Mouse (Mus musculus) inflammation-experienced regulatory T-cells, adult 16 weeks (primary cell): ENCODE data around the gene Gm42878. TPM values are rescaled to one million over a fixed set of nuclear protein-coding genes. Genes with fewer than 3 reads are reported as not detected.

Source experiments
- polyA plus RNA-seq: library from polyadenylated mRNA; unstranded; fragments of 100-300 nt; shearing (Covaris generic); gene quantifications from one replicate; pipeline ENCODE4 v1.2.1, GENCODE M21; 2017

The Gm42878 gene
- not detected for polyA plus RNA-seq

DNA sequence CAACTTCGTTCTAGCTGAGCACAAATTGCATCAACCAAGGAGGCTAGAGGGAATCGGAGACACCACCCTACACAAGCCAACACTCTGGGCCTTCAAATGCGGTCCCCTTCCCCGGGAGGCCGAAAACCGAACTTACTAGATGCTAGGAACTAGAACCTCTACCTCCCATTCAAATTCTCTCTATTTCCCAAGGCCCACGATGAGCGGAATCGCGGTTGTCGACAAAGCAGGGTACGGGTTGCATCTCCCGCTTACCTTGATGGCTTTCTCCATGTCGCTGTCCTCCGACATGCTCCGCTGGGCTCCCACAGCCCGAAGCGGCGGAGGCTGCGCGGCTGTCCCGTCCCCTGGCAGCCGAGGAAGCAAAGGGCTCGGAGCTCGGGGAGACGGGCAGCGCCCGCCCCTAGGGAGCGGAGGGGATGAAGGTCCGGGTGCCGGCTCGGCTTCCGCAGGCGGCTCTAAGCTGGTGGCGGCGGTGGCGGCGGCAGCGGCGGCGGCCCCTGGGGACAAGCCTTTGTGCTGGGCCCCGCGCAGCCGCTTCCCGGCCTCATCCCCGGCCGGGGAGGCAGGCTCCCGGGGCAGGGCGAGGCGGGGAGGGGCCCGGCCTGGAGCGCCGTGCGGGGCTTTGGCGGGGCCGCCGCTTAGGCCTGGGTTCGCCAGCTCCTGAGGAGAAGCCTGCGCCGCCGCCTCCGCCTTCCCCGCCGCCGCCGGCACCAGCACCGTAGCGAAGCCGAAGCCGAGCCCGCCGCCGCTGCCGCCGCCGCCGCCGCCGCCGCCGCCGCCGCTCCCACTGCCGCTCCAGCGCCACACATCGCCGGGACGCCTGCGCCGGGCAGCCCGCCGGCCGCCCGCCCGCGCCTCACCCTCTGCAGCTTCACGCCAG, at the start of gene Gm42878, which contains the start of gene Adam1a:
Gm42878 (minus strand) TSS at position 573 of the 883 bp plus-strand sequence.
Adam1a (minus strand) TSS at position 573 of the 883 bp plus-strand sequence.

DNA sequence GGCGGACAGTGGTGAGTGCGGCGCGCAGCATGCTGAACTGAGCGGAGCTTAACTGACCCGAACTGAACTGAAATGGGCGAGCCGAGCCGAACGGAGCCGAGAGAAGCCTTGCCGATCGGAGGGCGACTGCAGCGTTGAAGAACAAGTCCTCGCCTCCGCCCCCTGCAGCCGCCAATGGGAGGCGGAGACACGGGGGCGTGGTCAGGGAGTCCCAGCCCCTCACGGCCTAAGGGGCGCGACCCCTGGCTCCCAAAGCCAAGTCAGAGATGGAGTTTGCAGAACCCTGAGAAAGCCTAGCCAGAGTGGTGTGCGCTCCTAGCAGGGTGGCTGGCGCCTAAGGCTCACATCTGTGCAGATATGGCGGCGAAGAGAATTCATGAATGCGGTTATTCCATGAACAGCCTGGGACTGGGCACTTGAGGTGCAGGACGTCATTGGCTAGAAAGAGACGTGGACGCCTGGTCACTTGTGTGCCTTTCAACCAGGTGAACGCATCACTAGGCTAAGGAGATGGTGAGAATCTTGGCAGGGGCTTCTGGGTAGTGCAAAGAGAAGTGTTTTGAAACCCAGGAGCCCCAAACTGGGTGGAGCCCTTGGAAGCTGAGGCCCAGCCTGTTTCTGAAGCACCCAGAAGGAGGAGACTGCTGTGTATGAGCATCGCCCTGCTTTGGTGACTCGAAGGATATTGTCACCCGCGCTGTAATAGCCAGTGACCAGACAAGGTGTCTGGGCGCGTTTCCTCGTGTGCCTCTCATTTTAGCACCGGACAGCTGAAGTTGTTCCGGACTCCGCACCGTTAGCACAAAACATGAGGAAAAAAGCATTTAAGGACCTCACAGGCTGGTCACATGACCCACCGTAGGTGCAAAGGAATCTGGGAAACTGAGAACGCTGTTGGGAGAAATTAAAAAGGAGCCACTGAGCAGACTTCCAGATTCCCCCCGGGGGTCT, 48.4 kb upstream of the Gm42878 start, which contains the start of gene Aldh2:
Aldh2 (minus strand) TSS at position 374 of the 951 bp plus-strand sequence.

DNA sequence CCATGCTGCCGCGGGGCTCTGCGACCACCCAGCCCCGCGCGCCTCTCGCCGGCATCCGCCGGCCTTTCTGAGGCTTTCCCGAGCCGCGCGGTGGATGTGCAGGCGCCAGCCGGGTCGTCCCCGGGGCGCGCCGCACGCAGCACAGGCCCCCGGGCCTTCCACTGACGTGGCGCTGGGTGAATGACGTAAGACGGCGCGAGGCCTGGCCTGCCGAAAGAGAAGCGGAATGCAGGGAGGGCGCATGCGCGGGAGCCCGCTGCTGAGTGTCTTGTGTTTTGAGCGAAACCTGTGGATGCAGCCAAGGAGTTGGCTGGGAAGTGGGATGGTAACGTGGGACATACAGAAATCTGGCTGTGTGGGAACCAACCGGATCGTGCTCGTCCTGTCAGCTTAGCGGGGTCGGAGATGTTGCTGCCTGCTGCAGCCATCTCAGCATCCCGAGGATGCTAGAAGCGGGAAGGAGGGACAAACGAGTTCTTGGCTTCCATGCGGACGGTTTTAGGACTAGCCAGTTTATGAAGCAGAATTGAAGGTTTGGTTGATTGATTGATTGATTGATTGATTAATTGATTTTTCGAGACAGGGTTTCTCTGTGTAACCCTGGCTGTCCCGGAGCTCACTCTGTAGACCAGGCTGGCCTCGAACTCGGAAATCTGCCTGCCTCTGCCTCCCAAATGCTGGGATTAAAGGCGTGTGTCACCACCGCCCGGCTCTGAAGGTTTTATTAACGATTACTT, 679 bp upstream of the Gm42878 start, which contains the start of gene Mapkapk5:
Mapkapk5 (minus strand) TSS at position 113 of the 737 bp plus-strand sequence.

DNA sequence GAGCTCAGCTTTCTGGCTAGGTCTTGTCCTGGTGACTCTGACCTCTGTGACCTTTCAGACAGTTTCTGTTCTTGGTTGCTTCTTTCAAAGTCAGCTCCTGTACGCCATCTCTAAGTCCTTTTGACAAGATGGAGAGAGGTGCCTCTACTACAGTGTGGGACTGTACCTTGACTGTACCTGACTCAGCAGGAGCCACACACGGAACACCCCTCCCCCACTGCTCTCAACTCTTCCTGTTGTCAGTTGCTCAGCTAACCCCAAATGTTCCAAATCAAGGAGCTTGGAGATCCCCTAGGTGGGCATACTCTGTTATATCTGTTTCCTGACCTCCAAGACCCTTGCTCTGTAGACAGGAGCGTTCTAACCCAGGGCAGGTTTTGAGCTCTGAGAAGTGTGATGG, 42.1 kb downstream of the Gm42878 start, which contains the start of gene Adam1b:
Adam1b (minus strand) TSS at position 205 of the 400 bp plus-strand sequence.

Other genes starting within 250 kb of the Gm42878 start
- gene Trafd1, start 159.8 kb downstream of the Gm42878 start, polyA plus RNA-seq: 65.5 TPM
- gene Naa25, start 147.5 kb downstream of the Gm42878 start, polyA plus RNA-seq: 48.6 TPM
- 1.2 TPM for gene Tmem116, start 93.6 kb downstream of the Gm42878 start, polyA plus RNA-seq
- gene Erp29, start 93.0 kb downstream of the Gm42878 start, polyA plus RNA-seq: 65.8 TPM
- gene Adam1b, start 42.0 kb downstream of the Gm42878 start, polyA plus RNA-seq: 0.11 TPM
- 2.1 TPM for gene Adam1a, start within 50 bp of the Gm42878 start, polyA plus RNA-seq
- gene Mapkapk5, start 423 bp upstream of the Gm42878 start, polyA plus RNA-seq: 32.9 TPM
- gene Aldh2, start 48.3 kb upstream of the Gm42878 start, polyA plus RNA-seq: 24.9 TPM
- 2.3 TPM for gene Acad12, start 73.5 kb upstream of the Gm42878 start, polyA plus RNA-seq
- gene Acad10, start 115.0 kb upstream of the Gm42878 start, polyA plus RNA-seq: 12.5 TPM
- 8.9 TPM for gene Brap, start 115.1 kb upstream of the Gm42878 start, polyA plus RNA-seq
- gene Atxn2, start 165.9 kb upstream of the Gm42878 start, polyA plus RNA-seq: 15.3 TPM